Mouse (Mus musculus) CH12.LX (cell line): Measurements from ENCODE around the gene Ccnc. TPM values are rescaled to one million over a fixed set of nuclear protein-coding genes. Genes with fewer than 3 reads are reported as not detected.

ENCODE experiments used
- DNase-seq: peaks from one replicate; pipeline ENCODE4 v3.0.0-alpha.2; 2013; ENCODE audit errors: extremely low read depth
- H3K27ac ChIP-seq: 2 replicates; pipeline ENCODE4 v1.5.1; 2012; ENCODE audit warnings: low read depth, mild to moderate bottlenecking, control low read depth, moderate library complexity; ENCODE audit not compliant: insufficient read depth
- H3K27me3 ChIP-seq: replicated peaks from 2 replicates; pipeline ENCODE3; 2012; ENCODE audit warnings: inconsistent platforms
- H3K36me3 ChIP-seq, 2 experiments: replicated peaks in 1 of 2; 2 replicates each; pipeline versions ENCODE3 to v1.6.1; 2012; ENCODE audit warnings: inconsistent platforms in 1 of 2, low read length in 1 of 2, mild to moderate bottlenecking in 1 of 2, mixed read lengths in 1 of 2, moderate library complexity in 1 of 2; ENCODE audit not compliant: control insufficient read depth in 1 of 2, insufficient read depth in 1 of 2
- H3K4me1 ChIP-seq, 2 experiments: 2 replicates each; pipeline ENCODE4 v1.6.1; 2012; ENCODE audit warnings: inconsistent platforms in 1 of 2, moderate library complexity in 1 of 2; ENCODE audit not compliant: insufficient read depth in 2 of 2, control insufficient read depth in 1 of 2
- H3K4me2 ChIP-seq: 2 replicates; pipeline ENCODE4 v1.6.1; 2012; ENCODE audit warnings: low read depth, mild to moderate bottlenecking, control low read depth; ENCODE audit not compliant: poor library complexity, insufficient read depth, severe bottlenecking
- H3K4me3 ChIP-seq, 3 experiments: fragments of 150-350 bp in 1 of 3; sonication (generic) in 1 of 3; replicated peaks in 1 of 3; 2 replicates each; pipeline versions ENCODE3 to v1.5.1; 2011 to 2012; ENCODE audit warnings: low read depth in 2 of 3, low read length in 2 of 3, mild to moderate bottlenecking in 2 of 3, moderate library complexity in 2 of 3, control low read depth in 1 of 3, improper control_type of control experiment in 1 of 3, inconsistent platforms in 1 of 3, mixed read lengths in 1 of 3; ENCODE audit not compliant: poor library complexity in 1 of 3
- H3K79me2 ChIP-seq: replicated peaks from 2 replicates; pipeline ENCODE4 v1.6.1; 2012; ENCODE audit warnings: mild to moderate bottlenecking, moderate library complexity; ENCODE audit not compliant: control insufficient read depth, poor library complexity, insufficient read depth, severe bottlenecking; ENCODE audit errors: extremely low read depth
- H3K9ac ChIP-seq: 2 replicates; pipeline ENCODE4 v1.6.1; 2012; ENCODE audit warnings: low read depth, mild to moderate bottlenecking, control low read depth, moderate library complexity; ENCODE audit not compliant: insufficient read depth
- H3K9me3 ChIP-seq: replicated peaks from 2 replicates; pipeline ENCODE3; 2012; ENCODE audit warnings: low read length, inconsistent platforms, mixed read lengths
- BHLHE40 ChIP-seq: IDR thresholded peaks from 2 replicates; pipeline ENCODE4 v1.6.1; 2011; ENCODE audit warnings: mild to moderate bottlenecking, low read depth, low read length, improper control_type of control experiment
- CHD1 ChIP-seq: IDR thresholded peaks from 2 replicates; pipeline ENCODE4 v1.6.1; 2012; ENCODE audit warnings: low read depth, low read length, improper control_type of control experiment, inconsistent platforms
- CHD2 ChIP-seq: IDR thresholded peaks from 2 replicates; pipeline ENCODE4 v1.6.1; 2011; ENCODE audit warnings: low read length, improper control_type of control experiment
- E2F4 ChIP-seq: IDR thresholded peaks from 2 replicates; pipeline ENCODE4 v1.6.1; 2011; ENCODE audit warnings: low read depth, low read length, improper control_type of control experiment; ENCODE audit not compliant: insufficient replicate concordance
- JUN ChIP-seq: IDR thresholded peaks from 2 replicates; pipeline ENCODE4 v1.6.1; 2011; ENCODE audit warnings: low read depth, mild to moderate bottlenecking, low read length, improper control_type of control experiment, moderate library complexity; ENCODE audit not compliant: insufficient read depth
- JUND ChIP-seq: conservative IDR thresholded peaks from 2 replicates; pipeline ENCODE4 v1.6.1; 2011; ENCODE audit warnings: low read depth, low read length, improper control_type of control experiment
- MAX ChIP-seq: IDR thresholded peaks from 2 replicates; pipeline ENCODE4 v1.6.1; 2011; ENCODE audit warnings: low read length, improper control_type of control experiment
- MEF2A ChIP-seq: IDR thresholded peaks from 2 replicates; pipeline ENCODE4 v1.6.1; 2014; ENCODE audit warnings: low read depth, mild to moderate bottlenecking, inconsistent platforms, low read length, improper control_type of control experiment, borderline replicate concordance
- NRF1 ChIP-seq: IDR thresholded peaks from 2 replicates; pipeline ENCODE4 v1.6.1; 2014; ENCODE audit warnings: low read depth, mild to moderate bottlenecking, inconsistent platforms, low read length, improper control_type of control experiment, moderate library complexity
- PAX5 ChIP-seq: IDR thresholded peaks from 2 replicates; pipeline ENCODE4 v1.6.1; 2012; ENCODE audit warnings: low read length, inconsistent platforms, mixed read lengths
- RCOR1 ChIP-seq: conservative IDR thresholded peaks from 2 replicates; pipeline ENCODE4 v1.6.1; 2012; ENCODE audit warnings: low read depth, mild to moderate bottlenecking, inconsistent platforms, low read length, improper control_type of control experiment
- TCF12 ChIP-seq: IDR thresholded peaks from 2 replicates; pipeline ENCODE4 v1.6.1; 2014; ENCODE audit warnings: low read depth, mild to moderate bottlenecking, inconsistent platforms, low read length, improper control_type of control experiment
- dilution Hi-C: fragments of 300-500 bp; cut with MboI; formaldehyde crosslinking; loops from 2 replicates; pipeline ENCODE4 v1.14.3; 2020; ENCODE audit warnings: low sequenced_read_pairs; ENCODE audit not compliant: extremely low pct_unique_long_range_greater_than_20kb, extremely low pct_ligation_motif_present
- in situ Hi-C: fragments of 300-500 bp; cut with MboI; formaldehyde crosslinking; loops from 3 replicates; pipeline ENCODE4 v1.14.3; 2019; ENCODE audit warnings: low sequenced_read_pairs, low pct_ligation_motif_present, low pct_unique_long_range_greater_than_20kb, mixed read lengths
- polyA plus RNA-seq: library from polyadenylated mRNA; unstranded; fragments of >175 nt; gene quantifications from 2 replicates; pipeline ENCODE4 v1.2.1, GENCODE M21; 2012; ENCODE audit warnings: low read depth; ENCODE audit not compliant: insufficient read length
- total RNA-seq, 2 experiments: library from RNA; depleted of rRNA; stranded (reverse); fragments of 300-350 nt in 1 of 2; fragments of >200 nt in 1 of 2; gene quantifications; 2 replicates each; pipeline ENCODE4 v1.2.3; 2012 to 2014

The Ccnc gene
- total and polyA plus RNA-seq, 3 experiments, result 20.7 to 61.4 (median 32.3) TPM

- no peak for DNase-seq
- H3K4me2 ChIP-seq, result no peak overlapping the region
- H3K36me3 ChIP-seq, result no peaks in the 10 kb centered on the region
- no peak overlapping the region for H3K27ac ChIP-seq
- no peak overlapping the region for H3K9ac ChIP-seq
- in situ Hi-C loops, result loop anchor here (25.0 kb wide), 1 partner anchor 241 kb away; no protein-coding TSS in a partner anchor
- TF ChIP-seq CHD2 (no peak), TCF12 (no peak), RCOR1 (no peak), NRF1 (no peak), CHD1 (no peak), BHLHE40 (no peak)
- peaks cover 0 to 9% of the 10 kb centered on the region in 2 experiments; a peak in 2 of 4 replicates for H3K4me1 ChIP-seq
- dilution Hi-C loops, result no loop called here
- peaks cover 17% of the 10 kb centered on the region for H3K9me3 ChIP-seq
- H3K4me3 ChIP-seq, result no peak overlapping the region
- no peaks in the 10 kb centered on the region for H3K27me3 ChIP-seq
- H3K79me2 ChIP-seq, result no peaks in the 10 kb centered on the region
Observed at GRCm38 (mm10) chr4:21678101-21678974, 49.2 kb upstream of the Ccnc start.

GRCm38 (mm10) chr4:21678975-21679623, 48.4 kb upstream of the Ccnc start:
- peaks cover 17% of the 10 kb centered on the region for H3K9me3 ChIP-seq
- H3K4me3 ChIP-seq, result no peak overlapping the region
- H3K27me3 ChIP-seq, result no peaks in the 10 kb centered on the region
- no peak for DNase-seq
- peaks cover 0 to 6% of the 10 kb centered on the region in 2 experiments; a peak in 2 of 4 replicates for H3K4me1 ChIP-seq
- in situ Hi-C loops (loop anchor here (25.0 kb wide), 1 partner anchor 242 kb away; no protein-coding TSS in a partner anchor), dilution Hi-C loops (no loop called here)
- H3K27ac ChIP-seq, result no peak overlapping the region
- H3K4me2 ChIP-seq, result no peak overlapping the region
- no peaks in the 10 kb centered on the region for H3K79me2 ChIP-seq
- TF ChIP-seq JUND (no peak), E2F4 (no peak), JUN (no peak), MEF2A (no peak), MAX (no peak), PAX5 (no peak)
- TF ChIP-seq, all 38 proteins: peak for 0
- Histone ChIP-seq H3K36me3 (no peaks in the 10 kb centered on the region), H3K9ac (no peak overlapping the region)
